Mouse (Mus musculus) liver, postnatal 0 days (tissue): Measurements from ENCODE around the gene Pamr1. TPM values are rescaled to one million over a fixed set of nuclear protein-coding genes. Genes with fewer than 3 reads are reported as not detected.

Experiments
- ATAC-seq: fragments of 200-750 bp; cut with Nextera tagmentation; 2 replicates; pipeline ENCODE4 v1.8.0; 2017; ENCODE audit warnings: mild to moderate bottlenecking, moderate library complexity
- DNase-seq: peaks from one replicate; pipeline ENCODE4 v3.0.0-alpha.2; 2016
- H3K27ac ChIP-seq: fragments of 300-500 bp; sonication (generic); 2 replicates; pipeline ENCODE4 v1.5.1; 2014; ENCODE audit warnings: antibody characterized with exemption, moderate library complexity, mild to moderate bottlenecking, low read depth
- H3K27me3 ChIP-seq: fragments of 300-500 bp; sonication (generic); 2 replicates; pipeline ENCODE4 v1.6.1; 2014; ENCODE audit warnings: low read length, control low read depth, mixed read lengths; ENCODE audit not compliant: insufficient read depth
- H3K36me3 ChIP-seq: fragments of 300-500 bp; sonication (generic); replicated peaks from 2 replicates; pipeline ENCODE4 v1.6.1; 2014; ENCODE audit warnings: mild to moderate bottlenecking, control low read depth, low read length, moderate library complexity, mixed read lengths; ENCODE audit not compliant: insufficient read depth
- H3K4me1 ChIP-seq: fragments of 300-500 bp; sonication (generic); 2 replicates; pipeline ENCODE4 v1.6.1; 2014; ENCODE audit warnings: antibody characterized with exemption, mild to moderate bottlenecking, control low read depth; ENCODE audit not compliant: insufficient read depth
- H3K4me2 ChIP-seq: fragments of 300-500 bp; sonication (generic); 2 replicates; pipeline ENCODE4 v1.6.1; 2014; ENCODE audit warnings: low read depth, mild to moderate bottlenecking, low read length, moderate library complexity, mixed read lengths
- H3K4me3 ChIP-seq: fragments of 300-500 bp; sonication (generic); 2 replicates; pipeline ENCODE4 v1.5.1; 2014; ENCODE audit warnings: low read depth, low read length
- H3K9ac ChIP-seq: fragments of 300-500 bp; sonication (generic); replicated peaks from 2 replicates; pipeline ENCODE4 v1.6.1; 2014; ENCODE audit warnings: mild to moderate bottlenecking, moderate library complexity
- H3K9me3 ChIP-seq: fragments of 300-500 bp; sonication (generic); 2 replicates; pipeline ENCODE4 v1.6.1; 2016; ENCODE audit warnings: mild to moderate bottlenecking, control low read depth, low read length, mixed read lengths
- CTCF ChIP-seq: sonication (generic); IDR thresholded peaks from 2 replicates; pipeline ENCODE4 v1.5.1; 2016; ENCODE audit warnings: antibody characterized with exemption, low read depth
- EP300 ChIP-seq: IDR thresholded peaks from 2 replicates; pipeline ENCODE4 v1.6.1; 2016; ENCODE audit warnings: antibody characterized with exemption, low read depth, mild to moderate bottlenecking
- WGBS: fragments of 180-500 bp; shearing (Covaris S2); extraction: QIAGEN DNeasy Blood & Tissue Kit; methylation state at CpG from one replicate; pipeline ENCODE4 v1.1.7; 2014; ENCODE audit not compliant: insufficient replicate concordance; 5-methylcytosine and 5-hydroxymethylcytosine counted together
- polyA plus RNA-seq: library from polyadenylated mRNA; unstranded; fragments of >200 nt; fragmentation: Nextera tagmentation; extraction: Ambion mirVana; gene quantifications from 2 replicates; pipeline ENCODE4 v1.2.1, GENCODE M21; 2015

Gene Pamr1
- polyA plus RNA-seq, 1 experiment from 2014 or later = 6.2 TPM

DNA sequence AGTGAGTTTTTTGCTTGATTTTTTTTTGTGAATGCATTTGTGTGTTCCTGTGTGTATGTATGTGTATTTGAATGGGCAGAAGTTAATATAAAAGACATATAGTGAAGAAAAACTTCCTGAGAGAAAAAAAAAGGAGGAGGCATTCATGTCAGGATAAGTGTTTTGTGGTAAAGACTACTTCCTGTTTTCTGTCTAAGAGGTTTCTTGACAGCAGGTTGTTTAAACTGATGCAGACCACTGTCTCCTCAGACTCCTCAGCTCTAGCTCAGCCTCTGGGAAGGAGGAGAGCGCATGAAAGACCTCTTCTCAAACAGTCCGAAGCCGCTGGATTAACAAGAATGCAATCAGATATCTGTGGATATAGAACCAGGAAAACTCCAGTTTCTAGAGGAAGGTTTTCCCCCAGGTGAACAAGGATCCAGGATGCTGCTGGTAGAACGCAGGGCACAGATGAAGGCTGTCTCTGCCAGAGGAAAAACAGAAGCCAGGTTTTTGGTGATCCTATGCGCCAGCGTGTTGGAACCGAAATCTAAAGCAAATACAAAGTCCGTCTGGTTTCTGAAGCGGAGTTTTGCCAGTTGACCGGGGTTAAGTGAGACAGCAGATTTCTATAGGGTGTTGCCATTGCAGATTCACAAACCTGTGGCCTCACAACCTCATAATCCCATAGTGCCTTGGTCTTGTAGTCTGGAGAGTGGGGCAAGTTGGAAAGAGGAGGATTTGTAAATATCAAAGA, 45.8 kb downstream of the Pamr1 start:
- Histone ChIP-seq H3K27ac (no peak overlapping the region), H3K9ac (no peak overlapping the region), H3K4me1 (no peaks in the 10 kb centered on the region), H3K4me3 (no peak overlapping the region), H3K36me3 (no peaks in the 10 kb centered on the region), H3K9me3 (no peaks in the 10 kb centered on the region), H3K4me2 (no peak overlapping the region), H3K27me3 (no peaks in the 10 kb centered on the region)
- no peak for DNase-seq
- ATAC-seq = no peak
- 69% methylated on average over 10 of the region's 10 CpGs for WGBS
- no peak for TF ChIP-seq CTCF

- no peak overlapping the region for H3K4me2 ChIP-seq
- ATAC-seq (no peak), DNase-seq (no peak)
- no peaks in the 10 kb centered on the region for H3K9me3 ChIP-seq
- WGBS = 38% methylated on average over 2 of the region's 2 CpGs
- no peaks in the 10 kb centered on the region for H3K4me1 ChIP-seq
- TF ChIP-seq EP300 = no peak
- no peak for TF ChIP-seq CTCF
- no peak overlapping the region for H3K27ac ChIP-seq
- H3K4me3 ChIP-seq = no peak overlapping the region
- no peaks in the 10 kb centered on the region for H3K36me3 ChIP-seq
- H3K27me3 ChIP-seq = no peaks in the 10 kb centered on the region
- H3K9ac ChIP-seq = no peak overlapping the region
Observed at GRCm38 (mm10) chr2:102598911-102599721, 49.3 kb downstream of the Pamr1 start.

- Histone ChIP-seq H3K4me2 (no peak overlapping the region), H3K9ac (no peak overlapping the region), H3K4me3 (no peak overlapping the region), H3K9me3 (no peaks in the 10 kb centered on the region), H3K4me1 (no peaks in the 10 kb centered on the region), H3K36me3 (no peaks in the 10 kb centered on the region), H3K27ac (no peak overlapping the region), H3K27me3 (no peaks in the 10 kb centered on the region)
- TF ChIP-seq EP300 (no peak), CTCF (no peak)
- ATAC-seq (no peak), DNase-seq (no peak)
- WGBS = 81% methylated on average over 4 of the region's 4 CpGs
Observed at GRCm38 (mm10) chr2:102600516-102600915, 50.7 kb downstream of the Pamr1 start.

GRCm38 (mm10) chr2:102610485-102610884, 60.7 kb downstream of the Pamr1 start:
- Histone ChIP-seq H3K36me3 (no peaks in the 10 kb centered on the region), H3K4me1 (no peaks in the 10 kb centered on the region), H3K4me3 (no peak overlapping the region), H3K27me3 (no peaks in the 10 kb centered on the region), H3K9ac (no peak overlapping the region), H3K27ac (no peak overlapping the region), H3K9me3 (no peaks in the 10 kb centered on the region), H3K4me2 (no peak overlapping the region)
- ATAC-seq (no peak), DNase-seq (no peak)
- WGBS = 95% methylated on average over 4 of the region's 4 CpGs
- TF ChIP-seq EP300 (no peak), CTCF (no peak)

DNA sequence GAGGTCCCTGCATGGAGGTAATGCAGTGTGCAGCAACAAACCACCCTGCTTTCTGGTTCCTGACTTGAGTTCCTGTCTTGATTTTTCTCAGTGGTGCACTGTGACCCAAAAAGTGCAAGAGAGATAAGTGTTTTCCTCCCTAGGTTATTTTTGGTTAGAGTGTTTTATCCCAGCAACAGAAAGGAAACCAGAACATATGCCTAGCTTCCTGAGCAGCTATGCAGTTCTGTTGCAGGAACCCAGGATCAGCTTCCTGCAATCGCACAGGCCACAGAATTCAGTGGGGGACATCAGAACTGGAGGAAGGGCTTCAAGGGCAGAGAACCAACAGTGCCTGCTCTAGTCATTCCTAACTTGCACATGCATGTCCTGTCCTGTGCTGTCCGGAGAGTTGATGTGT, 66.8 kb downstream of the Pamr1 start:
- no peaks in the 10 kb centered on the region for H3K9me3 ChIP-seq
- H3K4me1 ChIP-seq = no peaks in the 10 kb centered on the region
- H3K27me3 ChIP-seq = no peaks in the 10 kb centered on the region
- H3K9ac ChIP-seq = no peak overlapping the region
- TF ChIP-seq EP300 (no peak), CTCF (no peak)
- DNase-seq (no peak), ATAC-seq (no peak)
- H3K4me2 ChIP-seq = no peak overlapping the region
- H3K36me3 ChIP-seq = no peaks in the 10 kb centered on the region
- no peak overlapping the region for H3K4me3 ChIP-seq
- no peak overlapping the region for H3K27ac ChIP-seq
- WGBS = 34% methylated on average over 2 of the region's 2 CpGs

DNA sequence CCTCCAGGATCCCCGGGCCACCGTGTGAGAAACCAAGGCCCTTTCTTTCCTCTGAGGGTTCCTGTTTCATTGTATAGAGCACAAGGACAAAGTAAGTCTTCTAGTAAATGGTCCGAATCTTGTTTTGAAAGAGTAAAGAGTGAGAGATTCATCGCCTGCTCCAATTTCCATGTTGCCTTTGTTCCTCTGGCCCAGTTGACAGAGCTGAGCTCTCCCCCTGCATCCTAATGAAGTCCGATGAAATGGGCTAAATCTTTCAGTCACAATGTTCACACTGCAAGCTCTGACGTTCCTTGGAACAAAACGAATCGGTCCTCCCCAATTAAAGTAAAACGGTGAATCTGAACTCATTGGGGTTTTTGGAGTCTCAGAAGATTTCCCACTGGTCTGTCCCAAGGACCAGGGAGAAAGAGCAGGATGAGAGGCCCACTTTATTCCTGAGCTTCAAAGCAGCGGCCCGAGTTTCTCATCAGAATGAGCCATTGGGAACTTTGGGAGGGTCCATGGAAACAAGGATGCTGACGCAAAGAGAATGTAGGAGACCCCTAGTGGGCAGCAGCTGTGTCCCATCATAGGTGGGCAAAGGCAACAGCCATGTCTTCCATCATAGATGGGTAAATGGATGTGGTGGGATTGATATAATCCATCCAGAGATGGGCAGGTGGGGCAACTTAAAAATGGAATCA, 71.1 kb downstream of the Pamr1 start:
- Histone ChIP-seq H3K4me3 (no peak overlapping the region), H3K4me1 (no peaks in the 10 kb centered on the region), H3K36me3 (no peaks in the 10 kb centered on the region), H3K9me3 (no peaks in the 10 kb centered on the region), H3K9ac (no peak overlapping the region), H3K4me2 (no peak overlapping the region), H3K27me3 (no peaks in the 10 kb centered on the region), H3K27ac (no peak overlapping the region)
- DNase-seq (no peak), ATAC-seq (no peak)
- TF ChIP-seq EP300 (no peak), CTCF (no peak)
- 79% methylated on average over 12 of the region's 12 CpGs for WGBS
